Mouse (Mus musculus): ENCODE results near the gene Dazap2.
A peak's percentile ranks its signal among the peaks of the same experiment; 100 is the strongest.

The Dazap2 gene

DNA sequence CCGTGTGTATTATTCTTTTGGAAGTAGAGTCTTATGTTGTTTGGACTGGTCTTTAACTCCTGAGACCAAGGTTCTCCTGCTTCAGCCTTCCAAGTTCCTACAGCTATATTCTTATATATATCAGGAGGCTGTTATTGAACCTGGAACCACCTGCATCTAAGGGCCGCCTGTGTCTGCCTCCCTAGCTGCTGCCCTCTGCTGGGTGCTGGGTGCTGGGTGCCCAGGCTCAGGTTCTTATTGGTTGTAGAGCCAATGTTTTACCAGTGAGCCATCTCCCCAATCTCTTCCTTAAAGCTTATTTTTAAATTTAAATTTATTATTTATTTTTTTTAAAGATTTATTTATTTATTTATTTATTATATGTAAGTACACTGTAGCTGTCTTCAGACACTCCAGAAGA lies 2.7 kb upstream of the Dazap2 start:
- no peak for DNase-seq

DNA sequence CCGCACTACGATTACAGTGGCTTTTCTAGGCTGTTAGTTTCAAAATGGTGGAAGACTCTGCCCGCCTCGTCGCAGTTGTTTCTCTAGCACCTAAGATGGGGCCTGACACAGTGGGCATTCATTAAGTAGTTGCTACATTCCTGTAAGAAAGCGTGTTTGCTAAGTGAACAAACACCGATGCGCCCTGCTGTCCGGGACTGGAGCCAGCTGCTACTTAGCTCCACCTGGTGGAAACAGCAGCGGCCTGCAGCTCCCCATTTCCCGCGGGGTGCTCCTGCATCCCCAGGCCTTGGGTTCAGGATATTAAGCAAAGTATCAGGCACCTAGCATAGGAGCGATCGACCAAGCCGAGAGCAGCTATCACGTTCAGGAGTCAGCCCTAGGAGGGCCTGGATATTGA lies 1.6 kb upstream of the Dazap2 start:
- DNase-seq, result peak; percentile 78

DNA sequence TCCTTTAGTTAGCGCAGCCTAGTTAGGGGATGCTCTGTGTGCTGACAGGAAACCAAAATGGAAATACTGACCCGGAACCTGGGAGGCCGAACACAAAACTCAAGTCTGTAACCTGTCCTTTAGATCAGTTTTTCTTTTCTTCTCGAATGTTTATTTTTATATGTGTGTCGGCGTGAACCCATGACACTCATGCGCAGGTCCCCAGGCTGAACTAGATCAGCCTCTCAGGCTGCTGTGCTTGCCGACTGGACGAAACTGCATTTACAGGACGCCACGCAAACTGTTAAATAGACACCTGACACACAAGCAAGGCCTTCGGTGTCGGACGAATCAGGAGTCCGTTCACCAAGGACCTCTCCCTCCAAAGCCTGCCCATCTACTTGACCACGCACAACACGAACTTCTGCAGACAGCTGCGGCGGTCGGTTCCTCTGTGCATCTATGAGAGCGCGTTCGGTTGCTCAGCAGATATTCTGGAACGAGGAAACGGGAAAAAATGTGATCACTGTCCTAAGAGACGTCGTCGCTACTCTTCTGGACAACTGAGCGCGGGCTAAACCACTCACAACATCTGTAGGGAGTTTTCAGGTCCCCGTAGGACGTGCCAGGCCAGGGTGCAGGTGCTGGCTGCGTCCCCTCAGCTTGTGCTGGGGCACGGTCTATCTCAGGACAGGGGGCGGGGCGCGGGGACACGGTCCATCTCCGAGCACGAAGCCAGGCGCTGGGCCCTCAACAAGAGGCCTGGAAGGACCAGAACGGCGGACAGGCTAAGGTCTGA lies 742 bp upstream of the Dazap2 start:
- no peak for DNase-seq

DNA sequence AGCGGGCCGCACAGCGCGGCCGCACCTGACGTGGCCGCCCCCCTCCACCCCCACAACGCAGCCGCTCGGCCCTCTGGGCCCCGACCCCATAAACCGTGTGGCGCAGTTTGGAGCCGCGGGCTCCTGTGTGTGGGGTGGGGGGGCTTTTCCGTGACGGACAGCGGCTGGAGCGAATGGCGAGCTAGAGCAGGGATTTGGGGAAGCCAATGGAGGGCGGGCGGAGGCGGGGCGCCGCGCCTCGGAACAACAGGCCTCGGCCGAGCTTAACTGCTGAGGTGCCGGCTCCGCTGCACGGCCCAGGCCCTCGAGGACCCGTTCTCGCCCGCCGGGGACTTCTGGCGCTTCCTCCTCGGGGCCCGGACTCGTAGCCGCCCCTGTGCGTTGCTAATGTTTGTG lies 674 bp downstream of the Dazap2 start:
- DNase-seq, result peak; percentile 83

DNA sequence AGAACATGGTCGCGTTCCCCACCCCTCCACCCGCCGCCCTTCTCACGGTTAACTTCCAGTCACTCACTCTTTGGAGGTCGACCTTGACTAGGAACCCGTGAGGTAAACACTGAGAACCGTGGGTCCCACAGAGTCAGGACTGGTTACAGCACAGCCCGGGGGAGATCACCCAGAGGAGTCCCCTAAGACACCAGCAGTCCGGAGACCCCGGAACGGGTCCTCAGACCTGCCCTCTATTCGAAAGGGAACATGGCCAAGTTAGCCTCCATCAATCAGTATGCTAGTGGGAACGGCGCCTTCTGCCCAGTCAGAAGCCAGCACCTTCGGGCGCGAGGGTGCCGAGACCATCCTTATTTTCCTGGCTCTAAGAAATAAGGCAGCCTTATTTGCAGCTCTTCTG lies 1.1 kb downstream of the Dazap2 start:
- no peak for DNase-seq

DNA sequence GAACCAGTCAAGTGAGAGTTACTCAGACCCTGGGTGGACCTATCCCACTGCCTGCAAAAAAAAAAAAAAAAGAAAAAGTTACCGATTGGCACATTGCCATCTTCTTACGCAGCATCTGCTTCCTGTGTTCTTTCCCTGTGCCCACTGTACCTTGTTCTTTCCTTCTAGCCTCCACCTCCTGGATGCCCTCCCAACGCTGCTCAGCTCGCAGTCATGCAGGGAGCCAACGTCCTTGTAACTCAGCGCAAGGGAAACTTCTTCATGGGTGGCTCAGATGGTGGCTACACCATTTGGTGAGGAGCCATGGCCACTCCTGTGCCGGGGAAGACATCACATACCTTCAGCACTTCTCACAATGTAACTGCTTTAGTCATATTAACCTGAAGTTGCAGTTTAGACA lies 4.1 kb downstream of the Dazap2 start:
- no peak for DNase-seq

DNA sequence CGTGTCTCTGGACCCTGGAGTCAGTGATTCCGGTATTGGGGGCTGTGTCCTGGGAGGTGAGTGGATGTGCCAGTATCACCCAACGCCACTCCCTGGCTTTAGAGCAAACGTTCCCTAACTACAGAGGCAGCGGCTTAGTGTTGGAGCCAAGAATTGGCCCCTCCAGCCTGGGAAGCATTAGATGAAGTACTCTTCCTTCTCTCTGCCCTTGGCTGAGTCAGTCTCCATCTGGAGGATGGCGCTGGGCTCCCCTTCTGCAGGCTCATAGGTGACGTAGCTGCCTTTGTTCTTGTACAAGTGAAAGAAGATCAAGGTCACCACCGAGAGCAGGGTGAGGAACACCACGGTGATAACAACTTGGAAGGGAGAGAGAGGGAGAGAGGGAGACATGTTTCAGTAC lies 6.5 kb downstream of the Dazap2 start:
- peak; percentile 23 for DNase-seq

DNA sequence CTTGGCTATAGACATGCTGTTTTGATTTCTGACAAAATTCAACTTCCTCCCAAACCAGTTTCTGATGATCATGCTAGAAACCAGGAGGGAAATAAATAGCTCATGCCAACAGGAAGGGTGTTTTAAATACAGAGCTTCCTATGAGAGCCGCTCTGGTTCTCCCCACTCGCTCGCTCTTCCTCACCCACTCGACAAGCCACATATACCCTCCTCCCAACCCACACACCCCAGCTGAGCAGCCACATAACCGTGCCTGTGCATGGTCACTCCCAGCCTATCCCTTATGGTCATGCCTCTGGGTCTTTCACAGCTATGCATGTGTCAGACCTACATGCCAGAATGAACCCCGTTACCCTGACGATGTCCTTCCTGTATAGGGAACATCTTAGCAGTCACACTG lies 7.0 kb downstream of the Dazap2 start:
- peak; percentile 54 for DNase-seq

DNA sequence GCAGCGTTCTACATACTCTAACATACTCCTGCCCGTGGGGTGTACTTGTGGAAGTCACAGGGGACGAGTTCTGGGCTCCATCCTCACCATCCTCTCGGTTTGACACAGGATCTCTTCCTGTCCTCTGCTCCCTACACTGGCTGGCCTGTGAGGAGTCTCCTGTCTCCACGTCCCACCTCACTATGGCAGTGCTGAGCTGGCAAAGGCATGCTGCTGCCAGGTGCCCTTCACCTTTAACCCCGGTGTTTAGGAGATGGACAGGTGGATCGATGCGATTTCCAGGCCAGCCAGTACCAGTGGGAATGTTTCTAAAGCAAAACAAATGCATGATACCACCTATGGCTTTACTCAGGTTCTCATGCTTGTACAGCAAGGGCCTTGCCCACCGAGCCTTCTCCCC lies 8.6 kb downstream of the Dazap2 start:
- DNase-seq, result no peak

DNA sequence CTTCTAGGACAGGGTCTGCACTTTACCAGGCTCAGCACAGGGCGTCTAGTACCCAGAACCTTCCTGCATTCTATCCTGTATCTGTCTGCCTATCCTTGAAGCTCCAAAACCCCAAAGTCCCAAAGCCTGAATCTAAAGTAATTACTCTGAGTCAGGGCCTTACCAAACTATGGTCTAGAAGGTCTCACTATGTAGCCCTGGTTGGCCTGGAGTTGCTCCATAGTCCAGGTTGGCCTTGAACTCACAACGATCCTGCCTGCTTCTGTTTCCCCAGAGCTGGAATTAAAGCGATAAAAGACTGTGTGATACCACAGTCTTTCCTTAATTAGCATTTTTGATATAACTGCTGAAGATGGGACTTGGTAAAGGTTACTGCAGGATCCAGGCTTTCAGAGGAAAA lies 9.3 kb downstream of the Dazap2 start:
- DNase-seq, result no peak

DNA sequence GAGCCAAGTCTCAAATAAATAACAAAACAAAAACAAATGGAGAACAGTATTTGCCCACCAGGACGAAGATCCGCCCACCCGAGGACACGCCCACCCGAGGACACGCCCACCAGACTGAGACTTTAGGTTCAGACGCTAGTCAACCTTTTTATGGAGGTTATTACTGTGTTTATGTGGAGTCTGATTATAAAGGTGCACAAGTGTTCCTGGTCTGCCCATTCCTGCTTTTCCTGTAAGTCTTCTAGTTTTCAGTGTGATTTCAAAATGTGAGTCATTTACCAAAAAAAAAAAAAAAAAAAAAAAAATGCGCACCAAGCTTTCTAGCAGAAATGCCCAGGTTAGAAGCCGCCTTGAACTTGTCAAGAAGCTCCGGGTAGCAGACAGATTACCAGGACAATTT lies 12.1 kb downstream of the Dazap2 start:
- DNase-seq, result no peak

DNA sequence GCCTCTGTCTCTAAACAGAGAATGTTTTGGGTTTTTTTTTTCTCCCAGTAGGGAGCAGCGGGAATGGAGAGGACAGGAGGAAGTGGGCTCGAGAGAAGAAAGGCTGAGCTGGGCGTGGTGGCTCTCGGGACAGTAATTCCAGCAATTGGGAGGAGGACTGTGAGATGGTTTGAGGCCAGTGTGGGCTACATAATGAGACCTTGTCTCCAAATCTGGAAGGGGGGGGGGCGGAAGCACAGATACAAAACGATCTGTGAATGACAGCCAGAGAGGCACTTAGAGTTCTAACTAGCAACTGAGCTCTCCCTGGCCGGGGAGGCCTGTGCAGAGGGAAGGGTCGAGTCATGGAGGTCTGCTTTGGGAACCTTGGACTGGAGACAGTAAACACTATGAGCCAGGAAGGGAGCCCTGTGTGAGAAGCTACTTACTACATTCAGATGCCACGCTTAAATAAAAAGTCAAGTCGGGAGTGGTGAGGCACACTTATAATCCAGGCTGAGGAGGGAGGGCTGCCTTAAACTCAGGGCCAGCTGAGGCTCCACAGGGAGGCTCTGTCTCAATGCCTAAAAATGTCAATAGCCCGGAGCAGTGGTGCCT lies 12.7 kb downstream of the Dazap2 start:
- DNase-seq, result no peak

DNA sequence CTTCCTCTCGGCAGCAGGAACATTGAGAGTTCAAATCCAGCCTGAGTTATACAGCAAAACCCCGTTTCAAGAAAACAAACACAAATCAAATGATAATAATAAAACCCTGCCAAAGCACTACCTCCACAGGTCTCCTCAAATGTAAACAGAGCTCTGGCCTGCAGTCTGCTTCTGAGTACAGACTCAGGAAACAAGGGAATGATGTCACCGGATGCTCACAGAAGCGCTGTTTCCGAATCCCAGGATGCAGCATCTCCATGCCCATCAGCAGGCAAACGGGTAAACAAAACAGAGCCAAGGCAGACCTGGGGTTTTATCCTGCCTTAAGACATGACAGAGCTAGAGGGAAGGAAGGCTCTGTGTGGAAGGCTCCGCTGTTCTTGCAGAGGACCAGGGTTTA lies 13.6 kb downstream of the Dazap2 start:
- no peak for DNase-seq

DNA sequence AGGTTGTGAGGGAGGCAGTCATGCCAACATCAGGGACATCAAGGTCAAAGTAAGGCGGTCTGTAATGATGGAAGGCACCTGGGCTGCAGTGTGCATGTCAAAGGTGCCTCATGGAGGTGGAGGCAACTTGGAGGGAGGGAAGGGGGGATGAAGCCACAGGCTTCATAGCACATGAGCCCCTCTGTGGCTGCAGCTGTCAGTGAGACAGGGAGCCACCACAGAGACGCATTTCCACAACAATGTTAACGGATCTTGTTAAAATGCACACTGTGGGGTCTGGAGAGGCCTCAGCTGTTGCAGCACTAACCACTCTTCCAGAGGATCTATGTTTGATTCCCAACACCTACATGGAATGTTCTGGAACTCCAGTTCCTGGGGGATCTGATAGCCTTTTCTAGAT lies 15.0 kb downstream of the Dazap2 start:
- DNase-seq, result no peak

DNA sequence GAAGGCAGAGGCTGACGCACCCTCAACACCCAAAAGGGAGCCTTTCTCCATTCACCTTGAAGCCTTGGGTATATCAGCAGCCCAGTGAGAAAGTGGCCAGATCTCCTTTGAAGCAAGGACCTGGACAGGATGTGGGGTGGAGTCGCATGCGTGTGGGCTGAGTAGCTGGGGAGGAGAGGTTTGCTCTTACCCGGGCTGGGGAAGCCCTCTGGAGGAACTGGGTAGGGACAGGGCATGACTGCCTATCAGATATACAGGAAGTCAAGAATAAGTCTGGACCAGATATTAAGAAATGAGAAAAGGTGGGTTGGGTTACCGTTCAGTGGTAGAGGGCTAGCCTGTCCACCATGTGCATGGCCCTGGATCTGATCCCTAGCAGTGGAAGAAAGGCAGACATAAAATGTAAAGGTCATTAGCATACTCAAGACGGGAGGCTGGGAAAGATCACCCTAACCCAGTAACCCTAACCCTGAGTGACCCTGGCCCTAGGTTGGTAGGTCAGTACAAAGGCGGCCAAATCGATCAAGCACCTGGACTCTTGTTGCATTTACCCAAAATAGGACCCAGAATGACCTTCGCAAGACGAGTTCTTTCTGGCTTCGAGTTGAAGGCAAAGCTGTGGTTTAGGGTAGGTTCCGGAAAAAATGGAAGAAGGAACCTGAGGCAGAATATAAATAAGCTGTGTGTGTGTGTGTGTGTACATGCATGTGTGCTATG lies 16.5 kb downstream of the Dazap2 start:
- no peak for DNase-seq

DNA sequence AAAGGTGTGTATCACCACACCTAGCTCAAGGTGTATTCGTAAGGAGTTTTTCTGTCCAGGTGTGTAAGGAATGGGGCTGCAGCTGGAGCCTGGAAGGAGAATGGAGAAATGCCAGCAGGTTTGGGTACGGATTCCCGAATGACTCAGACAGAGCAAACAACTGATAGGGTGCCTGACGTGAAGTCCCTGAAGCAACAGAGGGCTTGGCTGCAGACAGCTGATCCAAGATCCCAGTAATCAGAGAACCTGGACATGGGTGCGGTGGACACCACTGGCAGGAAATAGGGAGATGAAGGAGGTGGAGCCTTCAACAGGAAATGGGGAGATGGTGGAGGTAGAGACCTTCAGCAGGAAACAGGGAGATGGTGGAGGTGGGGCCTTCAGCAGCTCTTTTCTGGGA lies 17.2 kb downstream of the Dazap2 start:
- DNase-seq, result no peak

DNA sequence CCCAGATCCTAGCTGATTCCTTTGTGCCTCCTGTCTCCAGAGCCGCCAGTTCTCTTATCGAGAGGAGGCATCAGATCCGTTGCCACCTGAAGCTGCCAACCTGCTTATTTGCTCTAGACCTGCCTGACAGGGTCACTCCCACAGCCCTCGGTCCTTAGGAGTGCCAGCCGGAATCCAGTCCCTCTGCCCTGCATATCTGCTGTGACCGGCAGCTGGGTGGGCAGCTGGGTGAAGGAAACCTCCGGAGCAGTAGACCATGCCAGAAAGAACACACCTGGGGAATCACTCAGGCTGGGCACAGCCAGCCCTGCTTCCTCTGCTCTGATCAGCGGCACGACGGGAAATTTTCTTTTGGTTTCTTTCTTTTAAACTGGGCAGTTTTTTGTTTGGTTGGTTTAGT lies 18.2 kb downstream of the Dazap2 start:
- DNase-seq, result no peak

DNA sequence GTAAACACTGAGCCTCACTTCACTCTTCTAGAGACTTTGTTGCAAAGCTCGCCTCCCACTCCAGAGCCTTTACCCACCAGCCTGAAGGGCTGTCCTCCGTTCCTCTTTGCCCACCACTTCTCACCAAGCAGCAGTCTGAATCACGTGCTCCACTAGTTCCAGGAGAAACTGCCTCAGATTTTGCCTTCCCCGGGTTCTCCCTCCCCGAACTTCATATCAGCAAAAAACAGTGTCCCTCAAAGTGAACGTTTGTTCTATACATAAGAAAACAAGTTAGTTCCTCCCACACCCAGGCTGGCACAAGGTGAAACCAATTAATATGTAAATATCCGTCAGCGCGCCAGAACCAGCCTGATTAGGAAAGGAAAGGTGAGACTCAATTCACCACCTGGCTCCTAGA lies 20.1 kb downstream of the Dazap2 start:
- no peak for DNase-seq

DNA sequence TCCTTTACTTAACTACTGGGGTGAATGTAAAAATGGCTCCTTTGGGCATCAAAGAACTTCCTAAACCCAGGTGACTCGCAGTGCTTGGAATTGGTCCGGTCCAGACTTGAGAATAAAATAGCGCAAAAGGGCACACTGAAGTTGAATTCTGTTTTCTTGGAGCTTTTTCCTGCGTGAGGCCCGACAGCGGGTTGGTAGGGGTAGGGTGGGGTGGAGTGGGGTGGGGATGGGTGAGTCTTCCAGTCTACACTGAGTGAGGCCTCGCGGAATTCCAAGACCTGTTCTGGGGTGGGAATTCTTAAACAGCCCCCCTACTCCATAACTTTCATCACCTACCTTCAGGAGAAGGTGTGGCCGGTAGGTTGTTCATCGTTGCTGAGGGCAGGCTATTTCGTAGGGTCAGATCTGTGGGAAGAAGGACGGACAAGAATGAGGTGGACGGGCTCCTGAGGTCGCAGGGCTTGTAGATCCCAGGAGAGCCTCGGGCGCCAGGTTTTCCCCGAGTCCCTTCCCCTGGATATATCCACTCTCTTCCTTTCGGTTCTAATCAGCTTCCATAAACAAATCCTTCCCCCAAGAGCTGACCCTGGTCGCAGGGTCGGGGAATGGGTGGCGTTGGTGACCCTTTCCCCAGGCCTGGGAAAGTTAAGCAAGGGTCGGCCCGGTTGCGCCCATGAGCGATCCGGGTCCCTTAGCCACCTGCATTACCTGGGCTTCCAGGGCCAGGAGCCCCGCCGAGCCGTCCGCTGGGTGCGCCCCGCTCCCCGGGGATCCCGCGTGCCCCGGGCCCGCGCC lies 20.9 kb downstream of the Dazap2 start:
- DNase-seq, result no peak

DNA sequence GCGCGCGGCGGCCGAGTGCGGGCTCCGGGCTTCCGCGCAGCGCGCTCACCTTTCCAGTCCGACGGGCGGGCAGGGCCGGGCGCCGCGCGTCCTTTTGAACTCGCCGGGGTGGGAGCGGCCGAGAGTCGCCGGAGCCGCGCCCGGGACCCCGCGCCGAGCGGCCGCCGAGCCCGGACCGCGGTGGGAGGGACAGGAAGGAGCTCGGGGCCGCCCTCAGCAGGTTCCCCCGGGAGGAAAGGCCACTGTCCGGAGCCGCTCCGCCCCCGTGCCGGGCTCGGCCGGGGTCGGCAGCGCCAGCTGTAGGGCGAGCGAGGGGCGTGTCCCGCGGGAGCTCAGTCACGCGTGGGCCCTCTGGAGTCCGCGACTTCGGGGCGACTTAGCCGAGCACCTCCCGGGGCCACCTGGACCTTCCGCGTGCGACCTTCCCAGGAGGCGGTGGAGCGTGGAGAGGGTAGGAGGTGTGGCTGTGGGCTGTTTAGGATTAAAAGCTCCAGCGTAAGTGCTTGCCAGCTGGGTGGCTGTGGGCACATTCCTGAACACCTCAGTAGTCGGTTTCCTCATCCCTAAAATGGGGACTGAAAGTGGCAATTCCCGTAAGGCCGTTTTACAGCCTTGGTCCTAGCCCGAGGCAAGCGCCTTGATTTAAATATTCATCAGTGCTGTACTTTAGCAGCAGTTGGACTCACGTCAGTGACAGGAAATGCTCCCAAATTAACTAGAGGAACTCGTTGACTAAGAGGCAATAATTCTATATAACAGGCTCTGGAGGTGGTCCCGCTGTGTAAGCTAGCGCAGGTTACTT lies 21.8 kb downstream of the Dazap2 start, which contains the start of gene Smagp:
Gene Smagp, minus strand, starts transcription at position 241 of the 802 bp plus-strand sequence.
- DNase-seq, result no peak

DNA sequence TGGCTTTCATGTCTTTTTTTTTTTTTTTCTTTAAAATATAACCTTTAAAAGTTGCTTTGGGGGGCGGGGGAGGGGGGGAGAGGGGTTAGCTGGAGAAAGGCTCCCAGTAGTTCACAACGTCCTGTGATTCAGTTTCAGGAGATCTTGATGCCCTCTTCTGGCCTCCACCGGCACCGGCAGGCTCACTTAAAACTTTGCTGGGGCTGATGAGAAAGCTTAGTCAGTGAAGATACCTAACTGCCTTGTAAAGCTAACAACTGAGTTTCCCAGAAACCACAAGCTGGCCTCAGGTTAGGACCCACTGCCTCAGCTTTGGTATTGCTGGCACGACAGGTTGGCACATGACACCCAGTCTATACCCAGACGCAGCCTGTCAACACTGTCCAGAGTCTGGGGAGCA lies 22.5 kb downstream of the Dazap2 start:
- no peak for DNase-seq

DNA sequence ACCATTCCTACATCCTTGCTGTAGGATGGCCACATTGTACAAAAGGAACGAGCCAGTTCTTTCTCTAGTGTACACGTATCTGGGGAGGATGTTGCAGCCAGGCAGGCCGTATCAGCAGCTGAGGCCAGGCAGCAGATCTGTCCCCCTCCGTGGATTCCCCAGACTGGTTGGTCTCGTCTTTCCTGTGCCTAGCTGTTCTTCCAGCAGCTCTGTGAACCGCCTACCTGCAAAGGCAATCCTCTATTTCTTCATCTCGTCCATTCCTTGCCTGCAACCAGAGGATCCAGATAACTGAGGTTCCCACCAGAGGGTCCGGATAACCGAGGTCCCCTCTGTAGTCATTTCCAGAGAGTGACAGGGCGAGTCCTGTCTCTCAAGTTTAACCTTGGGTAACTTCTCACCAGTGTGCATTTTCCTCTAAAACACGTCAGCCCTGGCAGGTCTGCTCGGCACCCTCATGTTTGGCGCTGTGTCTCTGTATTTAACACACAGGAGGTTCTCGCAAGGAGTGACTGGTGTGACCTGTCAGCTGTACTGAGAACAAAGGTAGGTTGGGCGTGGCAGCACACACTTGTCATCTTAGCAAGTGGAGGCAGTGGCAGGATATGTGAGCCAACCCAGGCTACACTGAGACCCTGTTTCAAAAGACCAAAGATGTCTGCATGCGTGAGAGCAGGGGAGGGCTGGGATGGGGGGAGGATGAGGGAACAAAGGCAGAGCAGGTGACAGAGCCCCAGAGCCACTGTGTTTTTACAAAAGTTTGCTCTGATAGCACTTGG lies 25.0 kb downstream of the Dazap2 start:
- DNase-seq, result no peak

Measured in right cerebral cortex, postnatal 25 days (tissue).